Mouse (Mus musculus) large intestine, adult 2 months (tissue): ENCODE results near the gene Kpna6. TPM values are rescaled to one million over a fixed set of nuclear protein-coding genes. Genes with fewer than 3 reads are reported as not detected.
"Not testable (repeated sequence)": the region's sequence is repeated elsewhere in the genome, so short reads cannot be mapped to it uniquely, and the experiment has no call there.

Experiments used
- DNase-seq: peaks from one replicate; pipeline ENCODE4 v3.0.0-alpha.2; 2012; ENCODE audit warnings: low read depth, low spot score
- WGBS: fragments of 180-500 bp; shearing (Covaris S2); methylation state at CpG from one replicate; pipeline ENCODE4 v1.1.7; 2018; 5-methylcytosine and 5-hydroxymethylcytosine counted together
- polyA plus RNA-seq: library from polyadenylated mRNA; depleted of rRNA; stranded (reverse); fragments of >200 nt; gene quantifications from 2 replicates; pipeline ENCODE4 v1.2.3, GENCODE M21; 2012; rRNA removed

The Kpna6 gene
- 15.1 and 19.7 TPM in 2 replicates for polyA plus RNA-seq

GRCm38 (mm10) chr4:129672083-129672877 is at the start of gene Kpna6:
Gene Kpna6 (minus strand): TSS chr4:129672767.
- DNase-seq, result no peak
- WGBS, result under 1% methylated on average over 65 of the region's 65 CpGs

DNA sequence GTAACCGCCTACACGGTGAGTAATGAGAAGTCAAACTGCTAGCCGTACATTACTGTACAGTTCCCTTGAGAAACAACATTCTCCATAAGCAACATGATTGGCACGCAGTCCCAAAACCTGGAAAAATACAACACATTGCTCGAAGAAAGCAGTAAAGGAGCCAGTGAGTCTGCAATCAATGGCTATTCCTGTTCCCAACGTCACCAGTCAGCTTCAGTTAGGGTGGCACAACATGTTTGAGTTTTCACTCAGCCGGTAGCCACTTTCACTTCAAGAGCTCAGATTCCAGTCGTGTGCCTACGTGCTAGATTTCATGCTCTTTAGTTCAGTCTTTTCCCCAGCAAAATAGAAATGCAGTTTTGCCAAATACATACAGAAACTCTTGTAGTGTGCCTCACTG is 43.7 kb upstream of the Kpna6 start:
- no peak for DNase-seq
- WGBS, result 89% methylated on average over 9 of the region's 9 CpGs

DNA sequence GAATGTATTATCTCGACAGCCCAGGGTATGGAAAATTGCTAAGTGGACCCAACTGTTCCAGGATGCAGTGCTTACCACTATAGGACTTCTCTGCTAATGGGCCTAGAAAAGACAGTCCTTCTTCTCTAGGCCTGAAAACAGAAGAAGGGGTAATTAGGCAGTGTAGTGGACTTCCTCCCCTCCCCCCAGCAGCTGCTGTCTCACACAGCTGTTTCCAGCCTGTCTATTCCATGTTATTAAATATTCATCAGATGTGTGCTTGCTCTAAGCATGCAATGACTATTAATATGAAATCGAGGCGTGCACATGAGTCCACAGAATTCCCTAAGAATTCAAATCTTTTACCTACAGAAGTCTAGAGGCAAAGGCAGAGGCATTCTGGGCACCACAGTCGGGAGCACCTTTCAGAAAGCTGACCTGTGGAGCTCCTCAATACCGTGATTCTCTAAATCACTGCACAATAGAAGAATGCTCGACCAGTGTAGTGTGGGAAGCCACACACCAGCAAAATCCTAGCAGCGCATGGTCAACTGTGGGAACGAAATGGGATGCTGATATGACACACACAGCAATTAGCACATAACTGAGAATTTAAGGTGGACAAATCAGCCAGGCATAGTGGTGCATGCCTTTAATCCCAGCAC is 37.0 kb upstream of the Kpna6 start:
- WGBS, result 78% methylated on average over 8 of the region's 8 CpGs
- no peak for DNase-seq

DNA sequence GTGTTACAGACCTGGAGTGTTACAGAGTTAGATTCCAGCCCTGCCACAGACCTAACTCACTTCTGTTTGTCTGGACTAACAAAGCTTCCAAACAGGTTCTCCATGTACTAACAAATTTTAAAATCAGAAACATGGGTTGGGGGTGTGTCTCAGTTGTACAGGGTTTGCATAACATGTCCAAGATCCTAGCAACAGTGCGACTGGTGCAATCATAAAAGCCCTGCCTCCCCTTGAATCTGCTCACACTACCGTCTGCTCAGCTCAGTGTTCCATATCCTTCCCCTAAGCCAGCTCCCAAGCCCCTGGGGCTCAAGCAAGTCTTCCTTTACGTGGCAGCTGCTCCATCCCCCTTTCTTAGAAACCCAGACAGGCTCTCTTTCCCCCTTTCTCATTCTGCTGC is 34.2 kb upstream of the Kpna6 start:
- no peak for DNase-seq
- WGBS, result 62% methylated on average over 3 of the region's 3 CpGs

GRCm38 (mm10) chr4:129702454-129702853 is 29.9 kb upstream of the Kpna6 start:
- WGBS, result 40% methylated on average over 11 of the region's 11 CpGs
- no peak for DNase-seq

DNA sequence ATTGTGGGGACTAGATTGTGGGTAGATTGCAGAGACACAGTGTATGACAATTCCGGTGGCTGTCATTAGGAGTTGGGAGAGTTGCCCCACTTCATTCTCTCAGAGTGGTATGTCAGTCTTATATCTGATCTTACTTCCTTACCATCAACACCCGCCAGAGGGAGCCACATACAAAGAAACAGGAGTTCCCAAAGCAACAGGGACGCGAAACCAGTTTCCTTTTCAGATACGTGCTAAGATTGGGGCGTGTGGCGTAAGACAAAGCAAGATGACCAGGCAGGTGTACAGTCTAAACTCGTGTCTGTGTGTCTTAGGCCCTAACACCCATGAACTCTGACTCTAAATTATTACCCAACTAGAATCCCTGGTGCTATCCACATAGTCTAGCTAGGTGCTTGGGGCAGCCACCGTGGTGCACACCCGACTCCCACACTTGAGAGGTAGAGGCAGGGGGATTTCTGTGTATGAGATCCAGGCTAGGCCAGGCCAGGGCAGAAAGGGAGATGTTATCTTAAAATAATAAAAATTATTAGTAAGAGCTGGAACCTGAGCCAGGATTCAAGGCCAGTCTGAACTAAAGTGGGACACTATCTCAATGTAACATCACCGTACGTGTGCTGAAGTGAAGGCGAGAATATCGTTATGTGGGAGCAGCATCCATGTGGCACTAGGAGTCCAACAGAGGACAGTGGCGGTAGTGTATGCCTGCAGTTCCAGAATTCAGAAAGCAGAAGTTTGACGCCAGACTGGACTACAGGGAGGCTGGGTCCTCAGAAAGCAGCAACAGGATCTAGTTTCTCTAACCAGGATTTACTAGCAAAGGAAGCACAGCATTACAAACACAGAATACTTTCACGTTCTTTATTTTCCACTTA is 29.2 kb upstream of the Kpna6 start:
- WGBS, result 37% methylated on average over 17 of the region's 17 CpGs
- peak; percentile 85 for DNase-seq

GRCm38 (mm10) chr4:129700661-129701060 is 28.1 kb upstream of the Kpna6 start:
- not testable (repeated sequence) for DNase-seq
- WGBS, result 86% methylated on average over 6 of the region's 6 CpGs

- 70% methylated on average over 1 of the region's 1 CpGs for WGBS
- no peak for DNase-seq
Observed at GRCm38 (mm10) chr4:129700216-129700615, 27.6 kb upstream of the Kpna6 start.

DNA sequence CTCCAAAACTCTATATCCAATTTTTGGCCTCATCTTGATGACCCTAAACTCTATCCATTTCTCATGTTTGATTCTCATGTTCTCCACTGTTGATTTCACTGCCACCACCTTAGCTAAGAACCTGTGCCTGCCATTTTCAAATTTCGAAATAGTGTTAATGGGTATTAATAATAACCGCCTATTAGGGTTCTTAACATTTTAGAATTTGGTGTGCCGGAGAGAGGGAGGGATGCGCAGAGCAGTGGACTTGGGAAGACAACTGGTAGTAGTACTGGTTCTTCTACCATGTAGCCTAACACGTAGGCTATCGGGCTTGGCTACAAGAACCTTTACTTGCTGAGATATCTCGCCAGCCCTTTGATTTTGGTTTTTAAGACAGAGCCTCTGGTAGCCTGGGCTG is 24.6 kb upstream of the Kpna6 start:
- WGBS, result 82% methylated on average over 7 of the region's 7 CpGs
- no peak for DNase-seq

DNA sequence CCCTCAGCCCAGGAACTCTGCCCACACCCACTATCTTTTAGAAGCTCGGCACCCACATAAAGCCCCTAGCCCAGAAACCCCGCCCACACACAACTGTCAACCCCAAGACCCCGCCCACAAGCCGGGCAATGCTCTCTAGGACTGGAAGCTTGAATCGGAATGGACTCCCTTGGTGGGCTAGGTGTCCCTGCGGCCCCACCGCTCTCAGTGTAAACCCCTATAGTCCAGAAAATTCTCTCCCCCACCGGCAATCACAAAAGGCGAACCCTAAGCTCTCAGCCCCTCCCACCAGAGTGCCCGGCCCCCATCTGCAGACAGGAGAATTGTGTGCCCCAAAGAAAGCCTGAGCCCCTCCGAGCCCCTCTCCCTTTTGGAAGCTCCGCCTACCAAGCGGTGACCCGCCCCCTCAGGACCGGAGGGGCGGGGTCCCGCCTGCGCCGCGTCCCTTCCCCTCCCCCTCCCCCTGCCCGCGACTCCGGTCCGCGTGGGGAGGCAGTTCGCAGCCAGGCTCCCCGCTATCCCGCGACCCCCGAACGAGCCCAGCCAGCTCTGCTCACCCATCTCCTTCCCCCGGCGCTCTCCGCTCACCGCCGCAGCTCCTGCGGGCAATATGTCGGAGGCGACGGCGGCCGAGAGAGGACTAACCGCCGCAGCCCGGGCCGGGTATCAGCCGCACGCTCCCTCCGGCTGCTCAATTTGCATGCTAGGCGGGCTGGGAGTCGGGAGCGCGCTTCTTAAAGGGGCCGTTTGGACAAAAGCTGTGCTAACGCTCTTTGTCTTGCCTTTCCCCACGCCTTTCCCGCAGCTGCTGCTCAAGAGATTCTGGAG is 23.8 kb upstream of the Kpna6 start, which contains the start of gene Tmem39b:
Gene Tmem39b (minus strand): TSS at position 681 of the 828 bp plus-strand sequence.
- peak; percentile 70 for DNase-seq
- under 1% methylated on average over 57 of the region's 57 CpGs for WGBS

- DNase-seq, result no peak
- 15% methylated on average over 6 of the region's 6 CpGs for WGBS
Observed at GRCm38 (mm10) chr4:129695815-129696157, 23.2 kb upstream of the Kpna6 start.

DNA sequence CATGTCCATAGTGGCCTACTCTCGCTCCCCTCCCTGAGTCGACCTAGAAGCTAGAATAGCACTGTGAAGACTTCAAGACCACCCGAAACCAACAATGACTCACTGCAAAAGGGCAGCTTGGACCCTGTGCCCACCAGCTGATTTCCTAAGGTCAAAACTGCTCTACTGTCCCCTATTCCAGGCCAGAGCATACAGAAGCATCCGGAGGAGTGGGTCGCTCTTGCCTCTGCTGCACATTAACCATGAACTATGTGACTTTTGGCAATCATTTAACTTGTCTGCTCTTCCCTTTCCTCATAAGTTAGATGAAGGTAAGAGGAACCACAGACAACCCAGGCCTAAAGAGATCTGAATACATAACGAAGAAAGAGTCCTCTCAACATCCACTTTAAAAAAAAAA is 12.0 kb upstream of the Kpna6 start:
- WGBS, result 93% methylated on average over 6 of the region's 6 CpGs
- no peak for DNase-seq

DNA sequence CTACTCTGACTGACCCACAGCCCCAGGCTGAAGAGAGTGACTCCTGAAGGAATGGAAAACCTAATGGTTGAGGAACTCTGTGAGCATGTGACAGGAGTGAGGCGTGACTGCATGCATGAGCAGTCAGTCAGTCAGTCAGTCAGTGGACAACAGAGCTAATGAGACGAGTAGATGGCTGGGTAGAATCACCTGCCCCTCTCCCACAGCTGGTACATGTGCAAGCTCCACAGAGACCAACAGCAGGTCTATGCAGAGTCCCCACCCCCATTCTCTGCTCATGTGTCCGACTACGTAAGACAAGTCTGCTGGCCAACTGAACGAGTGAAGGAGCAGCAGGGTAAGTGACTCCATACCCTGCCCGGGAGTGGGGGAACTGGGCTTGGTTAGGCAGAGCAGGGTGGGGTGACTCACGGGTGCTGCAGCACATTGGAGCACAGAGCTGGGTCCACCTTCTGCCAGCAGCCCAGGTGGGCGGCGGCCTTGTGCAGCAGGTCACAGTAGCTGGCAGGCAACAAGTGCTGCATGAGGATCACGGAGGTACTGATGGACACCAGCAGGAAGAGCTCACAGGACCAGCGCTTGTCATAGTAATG is 11.4 kb upstream of the Kpna6 start:
- 83% methylated on average over 11 of the region's 11 CpGs for WGBS
- DNase-seq, result no peak

DNA sequence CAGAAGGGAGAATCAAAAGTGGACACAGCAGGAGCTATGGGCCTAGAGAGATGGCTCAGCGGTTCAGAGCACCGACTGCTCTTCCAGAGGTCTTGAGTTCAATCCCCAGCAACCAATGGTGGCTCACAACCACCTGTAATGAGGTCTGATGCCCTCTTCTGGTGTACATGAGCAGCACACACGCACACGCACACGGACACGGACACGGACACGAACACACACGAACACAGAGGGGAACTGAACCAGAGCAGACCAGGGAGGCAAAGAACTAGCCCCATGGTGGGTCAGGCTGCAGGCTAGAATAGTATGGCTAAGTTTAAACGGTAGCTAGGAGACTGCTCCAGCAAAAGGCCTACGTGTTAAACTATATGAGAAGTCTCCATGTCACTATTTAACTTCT is 9.3 kb upstream of the Kpna6 start:
- DNase-seq, result no peak
- 96% methylated on average over 11 of the region's 11 CpGs for WGBS

GRCm38 (mm10) chr4:129672878-129673449 is 397 bp upstream of the Kpna6 start:
- 3% methylated on average over 10 of the region's 10 CpGs for WGBS
- peak; percentile 70 for DNase-seq

GRCm38 (mm10) chr4:129671491-129672082 is 980 bp downstream of the Kpna6 start:
- peak; percentile 37 for DNase-seq

GRCm38 (mm10) chr4:129662255-129662813 is 10.2 kb downstream of the Kpna6 start:
- WGBS, result 48% methylated on average over 3 of the region's 3 CpGs
- no peak for DNase-seq

More at GRCm38 (mm10) chr4:129671491-129672082, 980 bp downstream of the Kpna6 start:
- 3% methylated on average over 12 of the region's 12 CpGs for WGBS

DNA sequence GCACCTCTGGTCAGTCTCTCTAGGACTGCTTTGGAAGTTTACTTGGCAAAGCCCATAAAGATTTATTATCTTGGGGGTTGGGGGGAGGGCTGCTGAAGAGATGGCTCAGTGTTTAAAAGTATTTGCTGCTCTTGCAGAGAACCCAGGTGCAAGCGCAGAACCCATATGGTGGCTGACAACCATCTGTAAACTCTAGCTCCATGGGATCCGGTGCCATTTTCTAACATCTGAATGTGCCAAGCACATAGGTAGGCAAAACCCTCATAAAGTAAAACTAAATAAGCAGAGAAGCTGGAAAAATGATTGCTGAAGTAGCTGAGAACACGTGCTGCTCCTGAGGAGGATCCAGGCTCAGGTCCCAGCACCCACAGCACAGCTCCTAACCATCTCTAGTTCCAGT is 11.0 kb downstream of the Kpna6 start:
- no peak for DNase-seq
- 42% methylated on average over 3 of the region's 3 CpGs for WGBS
